9 mouse cellular contexts compared by ENCODE assay signal in genomic region chr7:135748986-135749385, GRCm38 (mm10). TPM values are rescaled to one million over a fixed set of nuclear protein-coding genes. Genes with fewer than 3 reads are reported as not detected.
DNase-seq lines count a peak whose midpoint lies in the region; TF ChIP-seq lines count a peak whose summit lies in the region.
"Had no signal": no experiment of that assay in that cellular context is flagged by ENCODE, and none has a peak within 500 bp of the region (broad histone marks: within the 10 kb centered on the region; RNA-seq: fewer than 3 reads in every experiment).

No protein-coding gene starts in this region.

- no peak overlapping the region for H3K4me3 ChIP-seq in heart, adult 2 months
- H3K4me3 ChIP-seq: limb, embryonic 12.5 days had no signal

- DNase-seq in heart, adult 2 months: peak; percentile 37 to 39
- DNase-seq in heart, postnatal 25 days (ENCODE audit: low spot score): no peak
- DNase-seq in ovary, postnatal 36 days (ENCODE audit: low spot score): peak; percentile 19
- no peak for DNase-seq in ovary, postnatal 10 days (ENCODE audit: low spot score)
- peak; percentile 53 for DNase-seq in gastrocnemius, postnatal 10 days
- DNase-seq in lung, postnatal 4 days: peak; percentile 49 to 65
- DNase-seq in embryo, embryonic 10 days (ENCODE audit: low spot score): no peak
- DNase-seq in thymus, postnatal 4 days: no peak

- intact Hi-C loops in heart, adult 2 months (cut with DNase I): no loop called here
- intact Hi-C loops in heart, postnatal 25 days (cut with DNase I): no loop called here

- no peaks in the 10 kb centered on the region for H3K27me3 ChIP-seq in heart, adult 2 months (ENCODE audit: control insufficient read depth, insufficient read depth, low read length)
- H3K27me3 ChIP-seq: limb, embryonic 12.5 days had no signal

- H3K9ac ChIP-seq in heart, adult 2 months (ENCODE audit: low read depth, low read length): no peak overlapping the region
- H3K9ac ChIP-seq: limb, embryonic 12.5 days had no signal

- TF ChIP-seq CTCF in heart, adult 2 months (IDR thresholded peaks at IDR 0.05): no peak

- TF ChIP-seq POLR2A in heart, adult 2 months (IDR thresholded peaks at IDR 0.05; ENCODE audit: insufficient read depth, low read depth, low read length): no peak

- TF ChIP-seq EP300 in heart, adult 2 months (IDR thresholded peaks at IDR 0.05; ENCODE audit: insufficient read depth, low read depth, low read length): no peak

- no peaks in the 10 kb centered on the region for H3K36me3 ChIP-seq in heart, adult 2 months (ENCODE audit: control insufficient read depth, insufficient read depth, low read length)
- H3K36me3 ChIP-seq: limb, embryonic 12.5 days had no signal

- no peak overlapping the region for H3K27ac ChIP-seq in heart, adult 2 months
- H3K27ac ChIP-seq: limb, embryonic 12.5 days had no signal

- WGBS in heart, adult 2 months: 18% methylated on average over 6 of the region's 6 CpGs

- no peaks in the 10 kb centered on the region for H3K79me2 ChIP-seq in heart, adult 2 months (replicated peaks; ENCODE audit: control insufficient read depth, insufficient read depth, low read length)

- peaks cover 2% of the 10 kb centered on the region for H3K4me1 ChIP-seq in heart, adult 2 months (ENCODE audit: control insufficient read depth, insufficient read depth, low read length)

RNA-seq across cellular contexts. Expression of gene Mki67, which starts 32.8 kb away (rescaled TPM):
- total RNA-seq in heart, adult 2 months (2021): 1 to 10 TPM in 1 of 2 experiments, under 1 TPM in 1; 0.97 to 1.9 TPM
- 0.16 and 0.29 TPM in 2 replicates for polyA plus RNA-seq in heart, adult 2 months (2012; rRNA removed)
- 1 to 10 TPM; 2.5 to 3.6 TPM for total RNA-seq in heart, postnatal 25 days (2021)
- total RNA-seq in gastrocnemius, postnatal 10 days (2021): 10 to 100 TPM; 28.0 to 37.0 TPM

Comparison
In these comparisons a context has a peak if more than half of its experiments do, and no peak if none do; other contexts are left out.
1. DNase-seq: peak in heart, adult 2 months (2 of 2), ovary, postnatal 36 days (single experiment), gastrocnemius, postnatal 10 days (single experiment) and lung, postnatal 4 days (2 of 2); none in heart, postnatal 25 days (single experiment), ovary, postnatal 10 days (single experiment), embryo, embryonic 10 days (single experiment) and thymus, postnatal 4 days (single experiment).
2. RNA of gene Mki67, which starts 32.8 kb away (total RNA-seq): 28.0 to 37.0 TPM in gastrocnemius, postnatal 10 days; 2.5 to 3.6 TPM in heart, postnatal 25 days and 0.97 to 1.9 TPM in heart, adult 2 months; every median in the first group is over 4 times any median in the second.